9 mouse cellular contexts compared by ENCODE assay signal in genomic region chr7:65881290-65881688, GRCm38 (mm10). TPM values are rescaled to one million over a fixed set of nuclear protein-coding genes. Genes with fewer than 3 reads are reported as not detected.
DNase-seq lines count a peak whose midpoint lies in the region; ATAC-seq lines count a peak whose summit lies in the region.
"Had no signal": no experiment of that assay in that cellular context is flagged by ENCODE, and none has a peak within 500 bp of the region (broad histone marks: within the 10 kb centered on the region; RNA-seq: fewer than 3 reads in every experiment).

No protein-coding gene starts in this region.

- H3K9ac ChIP-seq in kidney, embryonic 15.5 days, result no peak overlapping the region
- no peak overlapping the region for H3K9ac ChIP-seq in heart, embryonic 11.5 days (ENCODE audit: low read depth, low read length)

- 22% methylated on average over 12 of the region's 12 CpGs for WGBS in kidney, embryonic 15.5 days
- 50% methylated on average over 12 of the region's 12 CpGs for WGBS in heart, embryonic 11.5 days (ENCODE audit: insufficient replicate concordance)

- H3K4me3 ChIP-seq in kidney, embryonic 15.5 days (replicated peaks), result no peak overlapping the region
- no peak overlapping the region for H3K4me3 ChIP-seq in heart, embryonic 11.5 days (ENCODE audit: low read depth, low read length)

- no peaks in the 10 kb centered on the region for H3K9me3 ChIP-seq in kidney, embryonic 15.5 days (replicated peaks)
- no peaks in the 10 kb centered on the region for H3K9me3 ChIP-seq in heart, embryonic 11.5 days (replicated peaks; ENCODE audit: control insufficient read depth, low read length)

- no peak for DNase-seq in kidney, adult 9 months
- DNase-seq in c-Kit-positive CD71-negative TER-119-negative erythroid progenitor cells, embryonic 14.5 days (ENCODE audit: low read depth), result peak; percentile 20
- peak; percentile 29 to 47 for DNase-seq in lung, postnatal 4 days
- DNase-seq in ovary, postnatal 14 days (ENCODE audit: low spot score), result no peak
- no peak for DNase-seq in left cerebral cortex, adult 8-10 months (ENCODE audit: low spot score in 2 of 2)
- no peak for DNase-seq in right cerebral cortex, postnatal 14 days

- peak overlapping the region; percentile 36 for H3K4me2 ChIP-seq in kidney, embryonic 15.5 days
- 0 out of 2 replicates have a peak overlapping the region, but pooled peaks have one; percentile 22 for H3K4me2 ChIP-seq in heart, embryonic 11.5 days

- H3K27me3 ChIP-seq in kidney, embryonic 15.5 days, result 0 out of 2 replicates have a peak, but pooled peaks cover 2% of the 10 kb centered on the region
- H3K27me3 ChIP-seq in heart, embryonic 11.5 days (ENCODE audit: control insufficient read depth, insufficient read depth, low read length), result peaks cover 18% of the 10 kb centered on the region
- H3K27me3 ChIP-seq: Patski had no signal

- H3K36me3 ChIP-seq in kidney, embryonic 15.5 days, result no peaks in the 10 kb centered on the region
- H3K36me3 ChIP-seq in heart, embryonic 11.5 days (ENCODE audit: control insufficient read depth, insufficient read depth, low read length), result no peaks in the 10 kb centered on the region

- H3K4me1 ChIP-seq in kidney, embryonic 15.5 days, result peaks cover 13% of the 10 kb centered on the region; the same call in 1 of the 2 replicates
- peaks cover 10% of the 10 kb centered on the region for H3K4me1 ChIP-seq in heart, embryonic 11.5 days (ENCODE audit: control insufficient read depth, insufficient read depth, low read length)

- H3K27ac ChIP-seq in kidney, embryonic 15.5 days, result no peak overlapping the region
- no peak overlapping the region for H3K27ac ChIP-seq in heart, embryonic 11.5 days (ENCODE audit: low read depth, low read length)

- no peak for ATAC-seq in kidney, embryonic 15.5 days (replicated peaks; ENCODE audit: low FRiP score)
- ATAC-seq in heart, embryonic 11.5 days (replicated peaks; ENCODE audit: insufficient number of reproducible peaks, low FRiP score, low TSS enrichment), result no peak
- ATAC-seq: Patski had no signal

RNA-seq across cellular contexts. Expression of gene Pcsk6, which starts 19.8 kb away (rescaled TPM):
- polyA plus RNA-seq in kidney, embryonic 15.5 days (2015; fragmentation: Nextera tagmentation; extraction: Ambion mirVana), result 2.7 and 2.9 TPM in 2 replicates
- 5.7 and 6.1 TPM in 2 replicates for polyA plus RNA-seq in heart, embryonic 11.5 days (2014; fragmentation: Nextera tagmentation; extraction: Ambion mirVana)
- 10 to 100 TPM; 12.7 to 16.1 (median 15.1) TPM for total RNA-seq in left cerebral cortex, adult 8-10 months (2022)

Comparison
In these comparisons a context has a peak if more than half of its experiments do, and no peak if none do; other contexts are left out.
1. DNase-seq: peak in c-Kit-positive CD71-negative TER-119-negative erythroid progenitor cells, embryonic 14.5 days (single experiment) and lung, postnatal 4 days (2 of 2); none in kidney, adult 9 months (single experiment), ovary, postnatal 14 days (single experiment), left cerebral cortex, adult 8-10 months (0 of 2) and right cerebral cortex, postnatal 14 days (single experiment).